Mouse (Mus musculus) midbrain, embryonic 10.5 days (tissue): Measurements from ENCODE around the gene Cldn13. TPM values are rescaled to one million over a fixed set of nuclear protein-coding genes. Genes with fewer than 3 reads are reported as not detected.

Experiments used
- DNase-seq: peaks from one replicate; pipeline ENCODE4 v3.0.0-alpha.2; 2017; ENCODE audit warnings: low spot score
- H3K27ac ChIP-seq: fragments of 300-500 bp; sonication (generic); replicated peaks from 2 replicates; pipeline ENCODE4 v1.5.1; 2016; ENCODE audit warnings: mild to moderate bottlenecking
- H3K27me3 ChIP-seq: fragments of 300-500 bp; sonication (generic); 2 replicates; pipeline ENCODE4 v1.6.1; 2016; ENCODE audit warnings: low read depth, mild to moderate bottlenecking; ENCODE audit not compliant: poor library complexity, severe bottlenecking
- H3K36me3 ChIP-seq: fragments of 300-500 bp; sonication (generic); 2 replicates; pipeline ENCODE4 v1.6.1; 2016; ENCODE audit warnings: mild to moderate bottlenecking, moderate library complexity
- H3K4me1 ChIP-seq: fragments of 300-500 bp; sonication (generic); 2 replicates; pipeline ENCODE4 v1.6.1; 2016
- H3K4me3 ChIP-seq: fragments of 300-500 bp; sonication (generic); 2 replicates; pipeline ENCODE4 v1.5.1; 2016; ENCODE audit warnings: mild to moderate bottlenecking, moderate library complexity
- H3K9me3 ChIP-seq: fragments of 300-500 bp; sonication (generic); replicated peaks from 2 replicates; pipeline ENCODE4 v1.6.1; 2016; ENCODE audit warnings: mild to moderate bottlenecking
- WGBS: fragments of 180-500 bp; shearing (Covaris S2); methylation state at CpG from one replicate; pipeline ENCODE4 v1.1.7; 2016; 5-methylcytosine and 5-hydroxymethylcytosine counted together
- polyA plus RNA-seq: library from polyadenylated mRNA; unstranded; fragments of >200 nt; fragmentation: Nextera tagmentation; extraction: Ambion mirVana; gene quantifications from 2 replicates; pipeline ENCODE4 v1.2.1, GENCODE M21; 2016

Gene Cldn13
- polyA plus RNA-seq, 1 experiment from 2014 or later: 3.2 TPM

DNA sequence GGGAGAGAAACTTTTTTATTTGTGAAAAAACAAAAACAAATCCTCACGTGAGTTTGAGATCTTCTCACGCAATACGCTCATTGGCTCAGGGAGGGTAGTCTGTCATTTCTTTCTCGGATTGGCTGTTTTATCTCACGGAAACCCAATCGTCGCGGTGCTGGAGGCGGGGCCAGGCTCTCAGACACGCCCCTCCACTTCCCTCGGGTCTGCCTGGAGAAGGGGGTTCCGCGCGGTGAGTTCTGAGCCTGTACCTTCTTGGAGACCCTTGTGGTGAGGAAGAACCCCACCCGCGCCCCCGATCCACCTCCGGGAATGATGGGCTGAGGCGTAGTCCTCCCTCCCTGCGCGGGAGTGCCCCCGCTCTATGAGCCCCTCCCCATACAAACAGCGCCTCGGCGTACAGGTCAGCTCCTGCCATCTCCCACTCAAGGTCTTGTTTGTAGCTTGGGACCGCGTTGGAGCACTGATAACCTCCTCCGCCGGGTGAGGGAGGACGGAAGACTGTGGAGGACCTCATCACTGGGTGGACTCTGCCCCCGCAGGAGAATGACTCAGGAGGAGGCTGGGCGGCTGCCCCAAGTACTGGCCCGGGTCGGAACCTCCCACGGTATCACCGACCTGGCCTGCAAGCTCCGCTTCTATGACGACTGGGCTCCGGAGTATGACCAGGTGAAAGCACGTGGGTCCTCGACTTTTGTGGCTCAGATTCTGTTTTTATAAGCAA lies 17.0 kb upstream of the Cldn13 start, which contains the start of gene Mettl27:
TSS of gene Mettl27 (plus strand) at position 190 of the 724 bp plus-strand sequence.
- 1% methylated on average over 41 of the region's 41 CpGs for WGBS
- DNase-seq: peak; percentile 89
- Histone ChIP-seq H3K4me1 (peaks cover 6% of the 10 kb centered on the region), H3K4me3 (peak within 1 kb of the TSS; percentile 57), H3K27me3 (no peaks in the 10 kb centered on the region), H3K36me3 (peaks cover 10% of the 10 kb centered on the region; the same call in 1 of the 2 replicates), H3K9me3 (no peaks in the 10 kb centered on the region), H3K27ac (peak within 1 kb of the TSS; percentile 81)

DNA sequence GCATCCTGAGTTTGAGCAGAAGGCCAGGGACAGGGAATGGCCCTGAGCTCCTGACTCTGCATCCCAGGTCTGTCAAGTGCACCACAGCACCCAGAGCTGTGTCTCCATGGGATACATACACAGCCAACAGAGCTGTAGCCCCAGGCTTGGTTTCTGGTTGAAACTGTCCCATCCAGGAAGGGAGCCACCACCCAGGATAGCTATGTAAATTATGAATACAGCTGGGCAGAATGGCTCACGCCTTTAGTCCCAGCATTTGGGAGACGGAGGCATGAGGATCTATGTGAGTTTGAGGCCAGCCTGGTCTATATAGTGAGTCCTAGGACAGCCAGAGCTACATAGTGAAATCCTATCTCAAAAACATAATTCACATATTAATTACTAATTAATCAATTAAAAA lies 14.7 kb upstream of the Cldn13 start:
- peaks cover 10% of the 10 kb centered on the region; the same call in 1 of the 2 replicates for H3K36me3 ChIP-seq
- H3K27ac ChIP-seq: no peak overlapping the region
- no peaks in the 10 kb centered on the region for H3K9me3 ChIP-seq
- H3K27me3 ChIP-seq: no peaks in the 10 kb centered on the region
- DNase-seq: no peak
- WGBS: 90% methylated on average over 2 of the region's 2 CpGs
- no peak overlapping the region for H3K4me3 ChIP-seq
- peaks cover 6% of the 10 kb centered on the region for H3K4me1 ChIP-seq

DNA sequence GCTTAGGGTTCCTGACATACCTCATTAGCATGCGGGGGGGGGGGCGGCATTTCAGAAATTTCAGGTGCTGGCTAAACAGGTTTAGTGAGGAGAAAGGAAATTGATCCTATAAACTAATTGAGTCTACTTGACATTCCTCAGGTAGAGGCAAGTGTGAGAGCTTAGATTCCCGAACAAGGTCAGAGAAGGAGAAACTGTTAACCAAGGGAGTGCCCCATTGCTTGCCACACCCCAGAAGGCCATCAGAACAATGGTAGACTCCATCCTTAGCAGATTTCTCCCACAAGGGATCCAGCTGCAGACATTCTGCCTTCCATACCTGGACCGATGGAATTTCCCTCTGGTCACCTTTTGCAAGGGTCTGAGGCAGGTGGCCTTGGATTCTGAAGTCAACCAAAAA lies 11.4 kb upstream of the Cldn13 start:
- WGBS: 82% methylated on average over 4 of the region's 4 CpGs
- no peaks in the 10 kb centered on the region for H3K4me1 ChIP-seq
- no peaks in the 10 kb centered on the region for H3K27me3 ChIP-seq
- no peak overlapping the region for H3K4me3 ChIP-seq
- no peak for DNase-seq
- H3K27ac ChIP-seq: no peak overlapping the region
- no peaks in the 10 kb centered on the region for H3K36me3 ChIP-seq
- no peaks in the 10 kb centered on the region for H3K9me3 ChIP-seq

DNA sequence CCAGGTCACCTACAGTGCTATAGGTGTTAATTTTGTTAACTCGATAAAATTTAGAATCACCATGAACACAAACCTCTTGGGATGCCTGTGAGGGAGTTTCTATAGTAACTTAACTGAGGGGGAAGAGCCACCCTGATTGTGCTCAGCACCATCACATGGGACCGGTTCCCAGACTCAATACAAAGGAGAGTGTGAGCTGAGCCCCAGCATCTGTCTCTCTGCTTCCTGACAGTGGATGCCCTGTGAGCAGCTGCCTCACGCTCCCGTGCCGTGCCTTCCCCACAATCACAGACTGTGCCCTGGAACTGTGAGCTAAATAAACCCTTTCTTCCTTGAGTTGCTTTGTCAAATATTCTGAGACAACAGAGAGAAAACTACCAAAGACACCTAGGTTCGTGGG lies 7.8 kb upstream of the Cldn13 start:
- H3K36me3 ChIP-seq: no peaks in the 10 kb centered on the region
- H3K9me3 ChIP-seq: no peaks in the 10 kb centered on the region
- H3K27ac ChIP-seq: no peak overlapping the region
- H3K4me3 ChIP-seq: no peak overlapping the region
- 72% methylated on average over 6 of the region's 6 CpGs for WGBS
- no peaks in the 10 kb centered on the region for H3K27me3 ChIP-seq
- H3K4me1 ChIP-seq: no peaks in the 10 kb centered on the region
- no peak for DNase-seq

DNA sequence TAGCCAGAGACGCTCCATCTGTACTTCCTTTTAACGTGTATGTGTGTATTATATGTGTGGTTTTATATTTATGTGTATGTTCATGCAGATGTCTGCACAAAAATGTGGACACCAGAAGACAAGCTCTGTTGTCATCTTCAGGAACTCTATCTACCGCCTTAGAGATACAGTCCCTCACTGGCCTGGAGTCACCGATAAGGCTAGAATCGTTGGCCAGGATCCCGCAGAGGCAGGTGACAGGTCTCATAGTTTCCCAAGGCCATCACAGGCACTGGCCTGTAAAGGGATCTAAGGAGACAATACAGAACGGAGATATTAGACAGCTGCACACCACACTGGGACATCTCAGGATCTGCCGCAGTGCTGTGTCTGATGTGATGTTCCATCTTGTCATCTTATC lies 5.8 kb upstream of the Cldn13 start:
- Histone ChIP-seq H3K27me3 (no peaks in the 10 kb centered on the region), H3K4me3 (no peak overlapping the region), H3K9me3 (0 out of 2 replicates have a peak, but pooled peaks cover 3% of the 10 kb centered on the region), H3K4me1 (no peaks in the 10 kb centered on the region), H3K27ac (no peak overlapping the region), H3K36me3 (no peaks in the 10 kb centered on the region)
- WGBS: 91% methylated on average over 8 of the region's 8 CpGs
- DNase-seq: no peak

DNA sequence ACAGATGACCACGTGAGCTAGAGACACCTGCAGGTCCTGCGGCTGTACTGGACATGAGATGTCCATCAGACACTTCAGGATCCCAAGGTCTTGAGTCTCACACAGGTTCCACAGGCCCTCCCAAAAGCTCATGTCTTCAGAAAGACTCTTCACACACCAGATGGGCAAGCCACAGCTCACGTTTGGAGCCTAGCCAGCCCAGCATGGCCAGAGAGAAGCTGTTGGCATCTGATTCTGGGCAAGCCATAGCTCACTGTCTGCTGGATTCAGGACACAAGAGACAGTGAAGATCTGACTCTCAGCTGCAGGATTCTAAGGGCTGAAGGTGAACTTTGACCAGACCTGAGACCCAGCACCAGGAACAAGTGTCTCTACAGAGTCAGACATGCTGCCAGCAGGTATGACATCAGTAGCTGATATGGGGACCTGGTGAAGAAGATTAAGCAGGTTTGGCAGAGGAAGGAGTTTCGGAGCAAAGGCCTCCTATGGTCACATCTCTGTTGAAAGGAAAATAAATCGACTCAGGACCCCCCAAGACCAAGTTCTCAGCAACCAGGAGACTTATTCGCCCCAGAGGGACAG lies 4.9 kb upstream of the Cldn13 start:
- no peak overlapping the region for H3K27ac ChIP-seq
- DNase-seq: no peak
- H3K4me1 ChIP-seq: no peaks in the 10 kb centered on the region
- no peaks in the 10 kb centered on the region for H3K36me3 ChIP-seq
- no peaks in the 10 kb centered on the region for H3K27me3 ChIP-seq
- no peak overlapping the region for H3K4me3 ChIP-seq
- H3K9me3 ChIP-seq: 0 out of 2 replicates have a peak, but pooled peaks cover 3% of the 10 kb centered on the region
- WGBS: 80% methylated on average over 6 of the region's 6 CpGs

DNA sequence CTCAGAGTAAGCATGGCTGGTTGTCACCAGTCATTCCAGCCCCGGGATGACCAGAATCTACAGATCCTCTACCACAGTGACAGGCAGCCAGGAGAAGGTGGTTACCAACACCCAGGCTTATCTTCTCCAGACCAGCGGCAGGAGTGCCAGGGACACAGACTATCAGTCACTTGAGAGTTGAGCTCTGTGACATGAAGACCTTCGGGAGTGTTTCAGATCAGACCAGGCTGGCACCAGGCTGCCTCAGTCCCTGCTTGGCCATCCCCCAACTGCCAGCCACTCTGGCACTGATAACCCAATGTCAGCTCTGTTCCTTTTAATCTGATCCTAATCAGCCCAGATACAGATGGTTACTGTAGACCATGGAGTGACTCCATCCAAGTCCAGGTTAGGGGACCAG lies 3.8 kb upstream of the Cldn13 start:
- Histone ChIP-seq H3K27ac (no peak overlapping the region), H3K4me1 (no peaks in the 10 kb centered on the region), H3K9me3 (0 out of 2 replicates have a peak, but pooled peaks cover 3% of the 10 kb centered on the region), H3K27me3 (no peaks in the 10 kb centered on the region), H3K36me3 (no peaks in the 10 kb centered on the region), H3K4me3 (no peak overlapping the region)
- no peak for DNase-seq
- WGBS: 93% methylated on average over 3 of the region's 3 CpGs

DNA sequence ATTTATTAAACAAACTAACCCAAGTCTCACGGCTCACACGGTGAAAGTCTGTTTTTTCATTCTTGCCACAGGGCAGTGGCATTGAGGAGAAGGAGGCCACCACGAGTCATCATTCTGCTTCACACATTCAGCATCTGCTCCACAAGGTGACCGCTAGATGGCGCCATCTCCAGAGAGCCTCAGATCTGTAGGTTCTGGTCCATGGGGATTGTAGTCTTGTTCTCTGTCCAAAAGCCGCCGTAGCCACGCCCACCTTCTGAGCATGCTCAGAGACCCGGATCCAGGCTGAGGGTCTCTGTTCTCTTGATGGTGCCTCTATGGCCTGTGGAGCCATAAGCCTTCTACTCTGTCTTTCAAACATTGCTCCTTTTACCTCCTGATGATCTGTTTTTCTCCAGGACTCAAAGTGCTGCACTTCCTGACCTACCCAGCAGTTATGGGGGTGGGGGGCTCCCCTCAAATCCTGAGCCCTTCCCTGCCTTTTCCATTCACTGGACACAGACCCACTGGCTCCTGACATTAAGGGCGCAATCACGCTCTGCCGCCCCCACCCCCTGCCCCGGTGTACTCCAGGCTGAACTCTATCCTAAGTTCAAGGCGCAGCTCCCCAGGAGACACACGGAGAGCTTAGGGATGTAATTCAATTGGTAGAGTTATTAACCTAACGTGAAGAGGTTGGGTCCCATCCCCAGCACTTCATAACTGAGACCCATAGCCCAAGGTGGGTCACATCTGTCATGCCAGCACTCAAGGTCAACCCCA lies 2.9 kb upstream of the Cldn13 start:
- 50% methylated on average over 16 of the region's 16 CpGs for WGBS
- DNase-seq: peak; percentile 41

DNA sequence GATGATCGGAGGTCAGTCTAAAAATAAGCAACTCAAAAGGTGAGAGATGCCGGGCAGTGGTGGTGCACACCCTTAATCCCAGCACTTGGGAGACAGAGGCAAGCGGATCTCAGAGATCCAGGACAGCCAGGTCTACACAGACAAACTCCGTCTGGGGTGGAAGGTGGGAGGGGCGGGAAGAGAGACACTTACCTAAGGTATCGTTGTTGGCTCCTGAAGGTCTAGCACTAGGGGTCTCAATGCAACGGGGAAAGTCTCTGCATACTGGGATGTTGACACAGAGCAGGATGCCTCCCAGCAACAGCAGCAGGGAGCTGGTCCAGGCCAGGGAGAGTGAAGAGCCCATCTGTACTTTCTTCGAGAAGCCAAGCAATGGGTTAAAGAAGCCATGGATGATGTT lies 816 bp downstream of the Cldn13 start:
- no peaks in the 10 kb centered on the region for H3K36me3 ChIP-seq
- DNase-seq: no peak
- no peak overlapping the region for H3K27ac ChIP-seq
- H3K4me1 ChIP-seq: no peaks in the 10 kb centered on the region
- H3K9me3 ChIP-seq: 0 out of 2 replicates have a peak, but pooled peaks cover 3% of the 10 kb centered on the region
- no peak overlapping the region for H3K4me3 ChIP-seq
- 86% methylated on average over 8 of the region's 8 CpGs for WGBS
- no peaks in the 10 kb centered on the region for H3K27me3 ChIP-seq

More for the DNA sequence above, 2.9 kb upstream of the Cldn13 start:
- no peak overlapping the region for H3K4me3 ChIP-seq
- no peaks in the 10 kb centered on the region for H3K36me3 ChIP-seq
- H3K27ac ChIP-seq: no peak overlapping the region
- no peaks in the 10 kb centered on the region for H3K4me1 ChIP-seq
- H3K9me3 ChIP-seq: 0 out of 2 replicates have a peak, but pooled peaks cover 3% of the 10 kb centered on the region
- no peaks in the 10 kb centered on the region for H3K27me3 ChIP-seq

DNA sequence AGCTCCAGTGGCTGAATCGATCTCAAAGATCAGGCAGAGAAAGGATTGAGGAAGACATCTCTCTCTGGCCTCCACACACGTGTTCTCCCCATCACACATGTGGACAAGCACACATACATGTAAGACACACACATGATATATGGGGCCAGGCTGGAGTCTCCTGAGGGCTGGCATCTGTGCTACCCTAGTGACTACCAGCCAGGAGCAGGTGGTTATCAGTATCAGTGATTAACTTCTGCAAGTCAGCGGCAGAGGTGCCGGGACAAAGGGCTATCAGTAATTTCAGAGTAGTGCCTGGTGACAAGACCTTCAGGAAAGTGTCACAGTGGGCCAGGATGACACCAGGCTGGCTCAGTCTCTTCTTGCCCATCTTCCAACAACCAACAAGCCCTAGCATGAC lies 1.6 kb downstream of the Cldn13 start:
- no peak for DNase-seq
- WGBS: 87% methylated on average over 4 of the region's 4 CpGs
- H3K27me3 ChIP-seq: no peaks in the 10 kb centered on the region
- H3K9me3 ChIP-seq: 0 out of 2 replicates have a peak, but pooled peaks cover 3% of the 10 kb centered on the region
- H3K36me3 ChIP-seq: no peaks in the 10 kb centered on the region
- no peak overlapping the region for H3K27ac ChIP-seq
- H3K4me3 ChIP-seq: no peak overlapping the region
- no peaks in the 10 kb centered on the region for H3K4me1 ChIP-seq

DNA sequence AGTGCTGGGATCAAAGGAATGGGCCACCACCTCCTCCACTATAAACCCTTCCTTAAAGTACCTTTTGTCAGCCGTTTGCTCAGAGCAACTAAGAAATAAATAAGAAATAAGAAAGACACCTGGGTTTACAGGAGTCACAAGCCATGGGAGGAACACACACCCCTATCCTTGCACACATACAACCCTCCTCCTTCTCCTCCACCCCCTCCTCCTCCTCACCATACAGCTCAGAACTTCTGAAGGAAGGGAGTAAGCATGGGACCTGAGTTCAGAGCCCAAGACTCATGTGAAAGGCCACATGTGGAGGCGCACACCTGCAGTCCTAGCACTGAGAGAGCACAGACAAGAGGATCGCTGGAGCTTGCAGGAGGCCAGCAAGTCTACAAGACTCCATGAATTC lies 2.0 kb downstream of the Cldn13 start:
- H3K27me3 ChIP-seq: no peaks in the 10 kb centered on the region
- no peaks in the 10 kb centered on the region for H3K36me3 ChIP-seq
- no peaks in the 10 kb centered on the region for H3K4me1 ChIP-seq
- H3K27ac ChIP-seq: no peak overlapping the region
- 0 out of 2 replicates have a peak overlapping the region, but pooled peaks have one; percentile 1 for H3K4me3 ChIP-seq
- WGBS: 80% methylated on average over 3 of the region's 3 CpGs
- no peak for DNase-seq
- 0 out of 2 replicates have a peak, but pooled peaks cover 3% of the 10 kb centered on the region for H3K9me3 ChIP-seq

DNA sequence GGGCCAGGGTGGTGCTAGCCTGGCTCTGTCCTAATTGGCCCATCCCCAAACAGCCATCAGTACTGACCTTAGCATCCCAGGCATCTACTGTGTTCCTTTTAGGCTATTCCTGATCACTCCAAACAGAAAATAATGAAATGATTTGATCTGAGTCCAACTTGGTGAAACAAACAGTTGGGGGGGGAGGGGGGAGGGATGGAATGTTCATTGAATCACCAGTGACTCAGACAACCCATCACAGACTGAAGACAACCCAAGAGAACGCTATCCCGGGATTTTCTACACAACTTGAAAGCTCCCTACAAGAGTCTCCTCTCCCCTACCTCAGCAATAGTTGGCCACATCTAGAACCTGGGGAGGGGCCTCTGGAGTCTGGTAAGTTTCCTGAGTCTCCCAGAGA lies 3.4 kb downstream of the Cldn13 start:
- 94% methylated on average over 2 of the region's 2 CpGs for WGBS

More for the DNA sequence above, 3.4 kb downstream of the Cldn13 start:
- Histone ChIP-seq H3K27me3 (no peaks in the 10 kb centered on the region), H3K4me3 (no peak overlapping the region), H3K4me1 (peaks cover 4% of the 10 kb centered on the region; the same call in 1 of the 2 replicates), H3K36me3 (no peaks in the 10 kb centered on the region), H3K27ac (no peak overlapping the region), H3K9me3 (no peaks in the 10 kb centered on the region)
- DNase-seq: no peak
